Mouse (Mus musculus) stomach, embryonic 16.5 days (tissue): Measurements from ENCODE around the gene Atxn7l1. TPM values are rescaled to one million over a fixed set of nuclear protein-coding genes. Genes with fewer than 3 reads are reported as not detected.

Experiments used
- ATAC-seq: fragments of 200-750 bp; cut with Nextera tagmentation; 2 replicates; pipeline ENCODE4 v1.8.0; 2017; ENCODE audit warnings: moderate number of reproducible peaks, moderate TSS enrichment; ENCODE audit not compliant: insufficient read depth, low FRiP score
- H3K27ac ChIP-seq: fragments of 300-500 bp; sonication (generic); 2 replicates; pipeline ENCODE4 v1.5.1; 2014; ENCODE audit warnings: low read length
- H3K27me3 ChIP-seq: fragments of 300-500 bp; sonication (generic); 2 replicates; pipeline ENCODE4 v1.6.1; 2014; ENCODE audit warnings: low read length, control low read depth, mixed read lengths; ENCODE audit not compliant: control insufficient read depth, insufficient read depth
- H3K36me3 ChIP-seq: fragments of 300-500 bp; sonication (generic); 2 replicates; pipeline ENCODE4 v1.6.1; 2014; ENCODE audit warnings: low read length; ENCODE audit not compliant: control insufficient read depth, insufficient read depth
- H3K4me1 ChIP-seq: fragments of 300-500 bp; sonication (generic); 2 replicates; pipeline ENCODE4 v1.6.1; 2014; ENCODE audit warnings: low read length, control low read depth, mixed read lengths; ENCODE audit not compliant: control insufficient read depth, insufficient read depth
- H3K4me2 ChIP-seq: fragments of 300-500 bp; sonication (generic); 2 replicates; pipeline ENCODE4 v1.6.1; 2014; ENCODE audit warnings: low read depth, low read length, mixed read lengths
- H3K4me3 ChIP-seq: fragments of 300-500 bp; sonication (generic); replicated peaks from 2 replicates; pipeline ENCODE4 v1.5.1; 2014; ENCODE audit warnings: mild to moderate bottlenecking, low read length
- H3K9ac ChIP-seq: fragments of 300-500 bp; sonication (generic); 2 replicates; pipeline ENCODE4 v1.6.1; 2014; ENCODE audit warnings: low read length
- H3K9me3 ChIP-seq: fragments of 300-500 bp; sonication (generic); replicated peaks from 2 replicates; pipeline ENCODE4 v1.6.1; 2016; ENCODE audit warnings: low read length, control low read depth; ENCODE audit not compliant: control insufficient read depth
- WGBS: fragments of 180-500 bp; shearing (Covaris S2); extraction: QIAGEN DNeasy Blood & Tissue Kit; methylation state at CpG from one replicate; pipeline ENCODE4 v1.1.7; 2014; 5-methylcytosine and 5-hydroxymethylcytosine counted together
- polyA plus RNA-seq: library from polyadenylated mRNA; unstranded; fragments of >200 nt; fragmentation: Nextera tagmentation; extraction: Ambion mirVana; gene quantifications from 2 replicates; pipeline ENCODE4 v1.2.1, GENCODE M21; 2015

Gene Atxn7l1
- polyA plus RNA-seq, 1 experiment from 2014 or later, result 13.3 TPM

- no peaks in the 10 kb centered on the region for H3K36me3 ChIP-seq
- H3K27ac ChIP-seq, result no peak overlapping the region
- no peaks in the 10 kb centered on the region for H3K9me3 ChIP-seq
- H3K4me3 ChIP-seq, result no peak overlapping the region
- no peaks in the 10 kb centered on the region for H3K27me3 ChIP-seq
- ATAC-seq, result no peak
- 0 out of 2 replicates have a peak, but pooled peaks cover 4% of the 10 kb centered on the region for H3K4me1 ChIP-seq
- H3K4me2 ChIP-seq, result no peak overlapping the region
- no peak overlapping the region for H3K9ac ChIP-seq
- WGBS, result 52% methylated on average over 2 of the region's 2 CpGs
Observed at GRCm38 (mm10) chr12:33288746-33289145, 141.3 kb downstream of the Atxn7l1 start.

GRCm38 (mm10) chr12:33302070-33302469 is 154.6 kb downstream of the Atxn7l1 start:
- Histone ChIP-seq H3K9me3 (no peaks in the 10 kb centered on the region), H3K27me3 (no peaks in the 10 kb centered on the region), H3K4me2 (peak overlapping the region; percentile 82), H3K27ac (peak overlapping the region; percentile 50), H3K9ac (peak overlapping the region; percentile 66), H3K4me1 (0 out of 2 replicates have a peak, but pooled peaks cover 13% of the 10 kb centered on the region), H3K4me3 (peak overlapping the region; percentile 60), H3K36me3 (no peaks in the 10 kb centered on the region)
- under 1% methylated on average over 14 of the region's 14 CpGs for WGBS
- peak; percentile 88; the same call in 1 of the 2 replicates for ATAC-seq

- Histone ChIP-seq H3K9me3 (no peaks in the 10 kb centered on the region), H3K9ac (peak overlapping the region; percentile 66), H3K4me1 (0 out of 2 replicates have a peak, but pooled peaks cover 13% of the 10 kb centered on the region), H3K4me3 (peak overlapping the region; percentile 60), H3K27ac (peak overlapping the region; percentile 80), H3K27me3 (no peaks in the 10 kb centered on the region), H3K4me2 (peak overlapping the region; percentile 82), H3K36me3 (no peaks in the 10 kb centered on the region)
- under 1% methylated on average over 29 of the region's 29 CpGs for WGBS
- ATAC-seq, result peak; percentile 41
Observed at GRCm38 (mm10) chr12:33302523-33303383, 155.3 kb downstream of the Atxn7l1 start.

- Histone ChIP-seq H3K4me1 (0 out of 2 replicates have a peak, but pooled peaks cover 13% of the 10 kb centered on the region), H3K4me2 (peak overlapping the region; percentile 82), H3K27me3 (no peaks in the 10 kb centered on the region), H3K9ac (peak overlapping the region; percentile 66), H3K36me3 (no peaks in the 10 kb centered on the region), H3K4me3 (peak overlapping the region; percentile 60), H3K9me3 (no peaks in the 10 kb centered on the region), H3K27ac (peak overlapping the region; percentile 80)
- ATAC-seq, result peak; percentile 31; the same call in 1 of the 2 replicates
- 5% methylated on average over 9 of the region's 9 CpGs for WGBS
Observed at GRCm38 (mm10) chr12:33303384-33303770, 155.9 kb downstream of the Atxn7l1 start.

- Histone ChIP-seq H3K9me3 (no peaks in the 10 kb centered on the region), H3K4me1 (0 out of 2 replicates have a peak, but pooled peaks cover 13% of the 10 kb centered on the region), H3K27ac (no peak overlapping the region), H3K27me3 (no peaks in the 10 kb centered on the region), H3K4me2 (no peak overlapping the region), H3K9ac (no peak overlapping the region), H3K4me3 (no peak overlapping the region), H3K36me3 (no peaks in the 10 kb centered on the region)
- ATAC-seq, result no peak
- 90% methylated on average over 9 of the region's 9 CpGs for WGBS
Observed at GRCm38 (mm10) chr12:33305106-33305505, 157.6 kb downstream of the Atxn7l1 start.

GRCm38 (mm10) chr12:33306476-33306875 is 159.0 kb downstream of the Atxn7l1 start:
- no peak overlapping the region for H3K4me2 ChIP-seq
- H3K9me3 ChIP-seq, result no peaks in the 10 kb centered on the region
- no peaks in the 10 kb centered on the region for H3K36me3 ChIP-seq
- no peak overlapping the region for H3K27ac ChIP-seq
- no peaks in the 10 kb centered on the region for H3K27me3 ChIP-seq
- WGBS, result 76% methylated on average over 3 of the region's 5 CpGs
- H3K4me1 ChIP-seq, result 0 out of 2 replicates have a peak, but pooled peaks cover 12% of the 10 kb centered on the region
- ATAC-seq, result no peak
- no peak overlapping the region for H3K9ac ChIP-seq
- H3K4me3 ChIP-seq, result no peak overlapping the region

GRCm38 (mm10) chr12:33308668-33309067 is 161.2 kb downstream of the Atxn7l1 start:
- WGBS, result 72% methylated on average over 7 of the region's 7 CpGs
- H3K4me1 ChIP-seq, result peaks cover 6% of the 10 kb centered on the region; the same call in 1 of the 2 replicates
- H3K9me3 ChIP-seq, result no peaks in the 10 kb centered on the region
- no peak overlapping the region for H3K4me3 ChIP-seq
- no peak overlapping the region for H3K27ac ChIP-seq
- H3K27me3 ChIP-seq, result no peaks in the 10 kb centered on the region
- no peak overlapping the region for H3K9ac ChIP-seq
- ATAC-seq, result no peak
- H3K36me3 ChIP-seq, result no peaks in the 10 kb centered on the region
- no peak overlapping the region for H3K4me2 ChIP-seq

- Histone ChIP-seq H3K4me1 (peaks cover 21% of the 10 kb centered on the region), H3K9me3 (no peaks in the 10 kb centered on the region), H3K36me3 (no peaks in the 10 kb centered on the region), H3K9ac (peak overlapping the region; percentile 46; the same call in 1 of the 2 replicates), H3K27me3 (no peaks in the 10 kb centered on the region), H3K27ac (peak overlapping the region; percentile 57), H3K4me3 (peak overlapping the region; percentile 31), H3K4me2 (peak overlapping the region; percentile 42)
- 22% methylated on average over 14 of the region's 14 CpGs for WGBS
- ATAC-seq, result peak; percentile 28; the same call in 1 of the 2 replicates
Observed at GRCm38 (mm10) chr12:33313828-33314671, 166.6 kb downstream of the Atxn7l1 start.
